Mouse (Mus musculus): ENCODE measurements around the gene Fras1. TPM values are rescaled to one million over a fixed set of nuclear protein-coding genes. Genes with fewer than 3 reads are reported as not detected.

Fras1 gene
- total and polyA plus RNA-seq, 3 experiments, result 2.1 to 5.8 (median 5.4) TPM

DNA sequence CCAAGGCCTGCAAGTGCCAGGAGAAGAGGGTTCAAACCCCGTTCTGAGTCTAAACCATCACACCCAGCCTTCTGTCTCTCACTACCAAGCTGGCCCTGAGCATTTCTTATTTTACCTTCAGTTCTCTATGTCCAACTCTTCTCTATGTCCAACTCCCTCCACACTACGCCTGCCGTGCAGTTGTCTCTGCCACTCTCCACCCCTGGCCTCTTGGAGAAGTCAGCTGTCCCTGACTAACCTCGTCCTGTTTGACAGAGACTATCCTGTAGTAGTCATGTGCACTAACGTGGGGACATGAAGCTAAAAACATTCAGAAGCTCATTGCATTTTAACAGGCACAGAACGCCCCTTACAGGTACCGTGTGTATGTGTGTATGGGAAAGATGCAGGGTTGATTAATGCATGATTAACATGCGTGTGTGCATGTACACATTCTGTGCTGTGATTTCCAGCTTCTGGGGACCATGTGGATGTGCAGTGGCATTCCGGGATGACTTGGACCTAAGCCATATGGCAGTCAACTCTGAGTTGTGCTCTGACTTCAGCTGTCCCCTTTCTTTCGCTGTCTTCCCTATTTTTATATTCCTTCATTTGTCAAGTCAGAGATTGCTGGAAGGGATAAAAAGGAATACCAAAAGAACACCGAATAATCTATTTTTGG is 16.3 kb downstream of the Fras1 start:
- TF ChIP-seq JUND (conservative IDR thresholded peaks at IDR 0.05; ENCODE audit: low read depth, low read length), result no peak
- no peak for TF ChIP-seq USF1 (IDR thresholded peaks at IDR 0.05; ENCODE audit: low read depth, low read length)
- TF ChIP-seq CHD2 (IDR thresholded peaks at IDR 0.05; ENCODE audit: low read length), result no peak
- no peak for TF ChIP-seq NRF1 (IDR thresholded peaks at IDR 0.05; ENCODE audit: low read depth, low read length)
- no peak for TF ChIP-seq RCOR1 (conservative IDR thresholded peaks at IDR 0.05; ENCODE audit: low read depth, low read length)
- TF ChIP-seq USF2 (conservative IDR thresholded peaks at IDR 0.05; ENCODE audit: low read depth, low read length), result no peak
- TF ChIP-seq SIN3A (IDR thresholded peaks at IDR 0.05; ENCODE audit: low read length), result no peak
- no peak for TF ChIP-seq NELFE (IDR thresholded peaks at IDR 0.05; ENCODE audit: low read depth, low read length)
- TF ChIP-seq JUN (IDR thresholded peaks at IDR 0.05; ENCODE audit: insufficient read depth, low read depth, low read length), result no peak
- no peak for TF ChIP-seq HCFC1 (IDR thresholded peaks at IDR 0.05; ENCODE audit: low read depth, low read length)
- TF ChIP-seq IRF4 (IDR thresholded peaks at IDR 0.05; ENCODE audit: low read depth, low read length), result no peak
- no peak for TF ChIP-seq MAZ (IDR thresholded peaks at IDR 0.05; ENCODE audit: low read depth, low read length)
- no peak for TF ChIP-seq RAD21 (IDR thresholded peaks at IDR 0.05; ENCODE audit: low read depth, low read length)
- TF ChIP-seq ZMIZ1 (IDR thresholded peaks at IDR 0.05; ENCODE audit: low read depth, low read length), result no peak
- TF ChIP-seq SMC3 (IDR thresholded peaks at IDR 0.05; ENCODE audit: low read depth, low read length), result no peak
- no peak for TF ChIP-seq CTCF (conservative IDR thresholded peaks at IDR 0.05 in 1 of 2, IDR thresholded peaks at IDR 0.05 in 1 of 2; ENCODE audit: low read depth in 2 of 2, low read length in 2 of 2)
- in situ Hi-C loops (cut with MboI; ENCODE audit: low pct_ligation_motif_present, low pct_unique_long_range_greater_than_20kb, low sequenced_read_pairs) (no loop called here), dilution Hi-C loops (cut with MboI; ENCODE audit: extremely low pct_ligation_motif_present, extremely low pct_unique_long_range_greater_than_20kb, low sequenced_read_pairs) (no loop called here)

DNA sequence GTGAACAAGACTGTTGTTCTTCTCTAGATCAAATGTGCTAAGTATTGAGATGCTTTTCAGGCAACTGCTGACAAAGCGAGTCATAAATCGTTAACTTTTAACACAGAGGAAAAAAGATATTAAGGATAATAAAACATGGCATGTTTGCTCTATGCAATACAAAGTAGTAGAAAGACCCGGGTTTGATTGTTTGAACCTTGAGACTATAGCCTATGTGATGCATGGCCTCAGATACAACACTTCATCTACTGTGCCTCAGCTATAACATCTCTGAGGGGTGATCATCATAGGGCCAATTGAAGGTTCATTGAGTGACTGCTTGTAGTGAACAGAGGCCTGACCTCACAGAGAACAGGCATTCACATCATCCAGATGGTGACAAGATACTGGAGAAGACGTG is 17.3 kb downstream of the Fras1 start:
- in situ Hi-C loops (cut with MboI; ENCODE audit: low pct_ligation_motif_present, low pct_unique_long_range_greater_than_20kb, low sequenced_read_pairs) (no loop called here), dilution Hi-C loops (cut with MboI; ENCODE audit: extremely low pct_ligation_motif_present, extremely low pct_unique_long_range_greater_than_20kb, low sequenced_read_pairs) (no loop called here)
- H3K36me3 ChIP-seq (replicated peaks in 1 of 2; ENCODE audit: control insufficient read depth in 1 of 2, insufficient read depth in 1 of 2, low read length in 1 of 2), result peaks cover 0 to 19% of the 10 kb centered on the region in 2 experiments
- H3K9ac ChIP-seq (ENCODE audit: insufficient read depth, low read depth), result no peak overlapping the region
- no peaks in the 10 kb centered on the region for H3K4me1 ChIP-seq (ENCODE audit: control insufficient read depth in 1 of 2, insufficient read depth in 2 of 2)
- no peak overlapping the region for H3K4me2 ChIP-seq (ENCODE audit: insufficient read depth, low read depth, poor library complexity, severe bottlenecking)
- H3K27me3 ChIP-seq (replicated peaks), result no peaks in the 10 kb centered on the region
- DNase-seq (ENCODE audit: extremely low read depth), result no peak
- no peak overlapping the region for H3K27ac ChIP-seq (ENCODE audit: insufficient read depth, low read depth)
- TF ChIP-seq JUN (IDR thresholded peaks at IDR 0.05; ENCODE audit: insufficient read depth, low read depth, low read length) (no peak), IRF4 (IDR thresholded peaks at IDR 0.05; ENCODE audit: low read depth, low read length) (no peak), GABPA (IDR thresholded peaks at IDR 0.05; ENCODE audit: insufficient replicate concordance, low read depth, low read length) (no peak), RAD21 (IDR thresholded peaks at IDR 0.05; ENCODE audit: low read depth, low read length) (no peak), JUND (conservative IDR thresholded peaks at IDR 0.05; ENCODE audit: low read depth, low read length) (no peak), MXI1 (IDR thresholded peaks at IDR 0.05; ENCODE audit: low read depth, low read length) (no peak), MAZ (IDR thresholded peaks at IDR 0.05; ENCODE audit: low read depth, low read length) (no peak), TCF12 (IDR thresholded peaks at IDR 0.05; ENCODE audit: low read depth, low read length) (no peak), ZMIZ1 (IDR thresholded peaks at IDR 0.05; ENCODE audit: low read depth, low read length) (no peak), E2F4 (IDR thresholded peaks at IDR 0.05; ENCODE audit: insufficient replicate concordance, low read depth, low read length) (no peak)
- H3K4me3 ChIP-seq (replicated peaks in 1 of 3; ENCODE audit: low read depth in 2 of 3, low read length in 2 of 3, poor library complexity in 1 of 3), result no peak overlapping the region
- H3K79me2 ChIP-seq (replicated peaks; ENCODE audit: control insufficient read depth, extremely low read depth, insufficient read depth, poor library complexity, severe bottlenecking), result no peaks in the 10 kb centered on the region
- peaks cover 7% of the 10 kb centered on the region for H3K9me3 ChIP-seq (replicated peaks; ENCODE audit: low read length)

More for the DNA sequence above, 16.3 kb downstream of the Fras1 start:
- Histone ChIP-seq H3K9me3 (replicated peaks; ENCODE audit: low read length) (peaks cover 7% of the 10 kb centered on the region), H3K4me1 (ENCODE audit: control insufficient read depth in 1 of 2, insufficient read depth in 2 of 2) (no peaks in the 10 kb centered on the region), H3K79me2 (replicated peaks; ENCODE audit: control insufficient read depth, extremely low read depth, insufficient read depth, poor library complexity, severe bottlenecking) (no peaks in the 10 kb centered on the region), H3K36me3 (replicated peaks in 1 of 2; ENCODE audit: control insufficient read depth in 1 of 2, insufficient read depth in 1 of 2, low read length in 1 of 2) (peaks cover 0 to 19% of the 10 kb centered on the region in 2 experiments), H3K27me3 (replicated peaks) (no peaks in the 10 kb centered on the region), H3K27ac (ENCODE audit: insufficient read depth, low read depth) (no peak overlapping the region), H3K4me2 (ENCODE audit: insufficient read depth, low read depth, poor library complexity, severe bottlenecking) (no peak overlapping the region), H3K4me3 (replicated peaks in 1 of 3; ENCODE audit: low read depth in 2 of 3, low read length in 2 of 3, poor library complexity in 1 of 3) (no peak overlapping the region), H3K9ac (ENCODE audit: insufficient read depth, low read depth) (no peak overlapping the region)
- DNase-seq (ENCODE audit: extremely low read depth), result no peak
